Mouse (Mus musculus): ENCODE measurements at regions not wholly inside any gene's neighbourhood (a gene's known extent, or its start where the extent isn't known, plus 50 kb on each side); places are given as distances from the start of the nearest gene placed in this dataset.
A peak's percentile ranks its signal among the peaks of the same experiment; 100 is the strongest.
"Not testable (repeated sequence)": the region's sequence is repeated elsewhere in the genome, so short reads cannot be mapped to it uniquely, and the experiment has no call there.

DNA sequence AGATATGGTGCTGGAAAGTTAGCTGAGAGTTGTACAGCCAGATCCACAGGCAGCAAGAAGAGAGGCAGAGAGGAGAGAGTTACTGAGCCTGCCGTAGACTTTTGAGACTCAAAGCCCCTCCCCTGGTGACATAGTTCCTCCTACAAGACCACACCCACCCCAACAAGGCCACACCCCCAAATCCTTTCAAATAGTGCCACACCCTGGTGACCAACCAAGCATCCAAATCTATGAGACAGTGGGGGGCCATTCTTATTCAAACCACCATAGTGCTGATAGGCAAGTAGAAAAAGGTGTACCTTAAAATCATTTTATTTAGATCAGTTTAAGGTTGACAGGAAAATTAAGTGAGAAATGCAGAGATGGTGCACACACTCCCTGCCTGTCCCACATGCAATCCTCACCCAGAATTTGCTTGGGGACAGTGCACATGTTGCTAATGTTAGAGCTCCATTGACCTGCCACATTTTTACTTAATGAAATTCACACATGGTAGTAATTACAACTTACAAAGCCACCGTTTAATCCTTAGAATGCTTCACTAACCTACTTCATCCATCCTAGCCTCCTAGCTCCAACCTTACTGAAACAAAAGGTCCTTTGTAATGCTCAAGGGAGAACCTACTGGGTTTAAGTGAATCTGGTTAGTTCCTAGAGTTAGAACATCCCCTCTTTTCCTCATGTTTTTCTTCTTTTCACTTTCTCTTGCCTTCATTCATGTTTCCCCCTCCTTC, 86.5 kb downstream of the Phlda1 start:
- DNase-seq, result no peak

DNA sequence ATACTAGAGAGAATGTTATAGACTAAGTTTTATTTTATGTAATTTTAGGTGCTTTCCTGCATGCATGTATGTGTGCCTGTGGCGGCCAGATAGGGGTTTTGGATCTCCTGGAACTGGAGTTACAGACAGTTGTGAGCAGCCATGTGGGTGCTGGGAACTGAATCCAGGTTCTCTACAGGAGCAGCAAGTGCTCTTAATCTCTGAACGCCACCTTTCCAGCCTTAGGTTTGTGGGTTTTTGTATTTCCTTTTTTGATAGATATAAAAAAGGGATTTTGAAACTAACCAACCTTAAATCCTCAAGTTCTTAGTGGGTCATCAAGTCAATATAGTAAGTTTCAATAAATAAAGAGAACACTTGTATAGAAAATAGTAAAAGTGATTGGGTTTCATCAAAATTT, 87.2 kb downstream of the Phlda1 start:
- DNase-seq, result no peak

DNA sequence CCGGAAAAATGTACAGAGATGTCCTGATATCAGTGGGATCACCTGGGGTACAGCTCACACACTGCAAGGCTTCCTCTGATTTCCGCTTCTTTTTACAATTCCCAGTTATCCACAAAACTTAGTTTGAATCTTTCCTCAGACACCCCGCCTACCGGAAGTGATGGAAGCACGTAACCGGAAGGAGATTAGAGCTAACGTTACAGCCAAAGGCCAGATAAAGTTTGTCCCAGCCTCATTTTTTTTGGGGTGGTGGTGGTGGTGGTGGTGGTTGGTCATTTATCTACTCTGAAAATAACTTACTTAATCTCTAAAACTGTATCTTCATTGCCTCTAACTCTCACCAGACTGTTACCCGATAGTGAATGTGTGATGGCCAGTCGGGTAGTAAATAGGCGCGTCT, 88.1 kb downstream of the Phlda1 start:
- no peak for DNase-seq

DNA sequence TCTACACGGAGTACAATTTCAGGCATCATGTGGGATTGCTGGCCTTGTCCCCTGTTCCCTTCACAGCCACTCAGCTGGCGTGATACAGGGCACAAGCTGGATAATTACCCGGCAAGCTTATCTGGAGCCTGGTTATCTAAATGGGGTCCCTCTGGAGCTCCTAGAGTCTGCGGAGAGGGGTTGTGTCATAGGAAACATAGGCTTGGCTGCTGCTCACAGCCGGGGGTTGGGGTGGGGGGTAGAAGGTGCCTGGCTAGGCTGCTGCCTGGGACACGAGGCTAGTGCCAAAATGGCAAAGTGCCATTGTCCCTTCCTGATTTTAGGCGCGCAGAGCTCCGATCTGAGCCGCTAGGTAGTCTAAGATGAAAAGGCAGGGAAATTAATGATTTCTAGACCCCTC, 88.6 kb downstream of the Phlda1 start:
- no peak for DNase-seq

DNA sequence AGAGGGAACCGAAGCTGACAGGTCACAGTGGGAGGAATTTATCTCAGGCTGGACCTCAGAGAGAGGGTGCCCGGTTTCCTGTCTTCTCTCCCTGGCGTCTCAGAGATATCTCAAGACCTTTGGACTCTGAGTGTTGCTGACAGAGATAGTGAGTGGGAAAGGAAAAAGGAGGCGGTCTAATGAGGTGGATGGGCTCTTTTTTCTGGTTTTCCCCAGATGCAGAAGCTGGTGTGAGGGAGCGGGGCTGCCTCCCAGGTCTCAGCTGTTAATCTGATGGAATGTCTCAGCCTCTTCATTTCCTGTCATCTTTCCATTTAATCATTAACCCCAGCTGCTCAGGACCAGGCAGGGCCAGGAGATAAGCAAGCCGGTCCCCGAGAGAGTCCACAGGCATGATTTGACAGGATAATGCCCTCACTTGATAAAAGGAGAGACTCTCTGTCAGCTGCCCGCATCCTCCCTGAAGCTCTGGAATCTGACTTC, 89.5 kb downstream of the Phlda1 start:
- DNase-seq, result no peak

DNA sequence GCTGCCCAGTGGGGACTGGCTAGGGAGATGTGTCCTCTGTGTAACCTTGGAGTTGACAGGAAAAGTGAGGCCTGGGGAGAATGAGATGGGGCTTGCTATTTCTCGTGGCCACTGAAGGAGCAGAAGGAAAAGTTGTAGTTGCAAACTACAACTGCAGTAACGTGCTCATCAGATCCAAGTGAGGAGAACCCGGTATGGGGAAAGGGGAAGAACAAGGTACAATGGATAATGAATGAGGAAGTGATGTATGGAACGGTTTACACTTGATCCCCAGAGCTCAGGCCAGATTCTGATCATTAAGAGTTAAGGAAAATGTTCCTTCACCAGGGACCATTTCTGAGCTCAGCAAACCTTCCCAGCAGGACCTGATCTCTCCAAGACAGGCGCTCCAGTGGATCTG, 92.6 kb downstream of the Phlda1 start:
- no peak for DNase-seq

DNA sequence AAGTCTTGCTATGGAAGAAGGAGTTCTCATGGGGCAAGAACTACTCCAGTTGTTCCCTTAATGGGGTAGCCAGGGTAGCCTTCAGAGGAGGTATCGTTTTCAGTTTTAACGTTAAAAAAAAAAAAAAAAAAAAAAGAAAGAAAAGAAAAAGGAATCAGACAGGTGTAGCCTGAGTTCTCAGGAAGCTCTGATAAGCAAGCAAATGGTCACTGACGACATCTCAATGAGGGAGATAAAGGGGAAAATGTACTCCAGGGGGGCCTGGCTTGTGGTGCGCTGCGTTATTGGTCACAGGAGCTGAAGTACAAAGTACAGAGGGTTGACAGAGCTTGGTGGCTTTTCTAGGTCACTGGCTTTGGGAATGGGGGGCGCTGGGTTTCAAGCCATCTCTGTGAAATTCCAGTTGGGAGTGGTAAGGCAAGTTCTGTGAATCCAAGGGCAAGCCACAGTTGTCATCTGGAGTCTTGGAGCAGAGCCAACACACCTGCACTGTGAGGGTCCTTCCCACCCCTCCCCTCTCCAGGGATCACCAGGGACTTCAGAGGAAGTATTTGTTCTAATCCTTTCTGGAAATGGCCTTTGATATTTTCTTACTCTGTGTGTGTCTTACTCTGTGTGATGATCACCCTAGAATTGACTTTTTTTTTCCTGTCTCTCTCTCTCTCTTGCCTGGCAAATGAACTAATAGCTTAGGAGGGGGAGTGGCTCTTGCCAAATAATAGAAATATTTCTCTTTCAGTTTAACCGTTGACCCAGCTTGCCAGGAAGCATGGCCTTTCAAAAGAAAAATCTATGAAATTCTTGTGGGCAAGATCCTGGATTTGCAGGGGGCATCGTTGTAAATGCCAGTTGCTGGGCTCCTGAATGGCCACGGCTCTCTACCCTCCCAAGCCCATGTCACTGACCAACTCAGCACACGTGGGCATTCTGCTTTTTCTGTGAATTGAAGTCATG, 93.5 kb downstream of the Phlda1 start:
- DNase-seq, result no peak

DNA sequence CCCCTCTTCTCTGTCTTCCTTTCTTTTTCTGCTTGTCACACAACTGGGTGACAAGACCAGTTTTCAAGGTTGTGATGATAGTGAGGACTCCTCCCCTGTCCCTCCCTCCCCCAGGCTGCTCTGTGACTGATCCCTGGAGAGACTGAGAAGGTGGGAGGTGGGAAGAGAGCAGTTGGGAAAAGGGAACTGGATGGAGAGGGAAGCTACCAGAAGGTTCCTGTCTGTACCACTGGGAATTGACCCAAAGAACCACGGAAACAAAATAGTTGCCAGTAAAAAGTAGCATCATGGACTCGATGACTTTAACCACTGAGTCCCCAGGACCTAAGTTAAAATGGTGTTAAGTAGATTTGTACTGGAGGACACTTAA, 94.2 kb downstream of the Phlda1 start:
- DNase-seq, result no peak

DNA sequence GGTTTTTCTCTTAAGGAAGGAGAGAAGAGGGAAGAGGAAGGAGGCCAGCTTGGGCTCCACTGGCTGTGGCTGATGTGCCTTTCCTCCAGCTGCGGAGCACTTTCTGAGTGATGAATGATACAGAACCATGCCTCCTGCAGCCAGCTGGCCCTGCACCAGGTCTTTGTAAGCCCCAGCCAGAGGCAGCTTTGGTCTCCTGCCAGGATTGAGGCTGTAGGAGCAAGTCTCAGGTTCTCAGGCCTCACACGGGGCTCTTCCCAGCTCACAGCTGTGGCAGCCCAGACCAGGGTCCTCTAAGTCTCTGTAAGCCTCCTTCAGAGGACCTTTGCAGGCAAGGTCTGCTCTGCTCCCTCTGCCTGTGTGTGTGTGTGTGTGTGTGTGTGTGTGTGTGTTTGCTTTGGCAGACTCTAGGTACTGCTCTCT, 94.6 kb downstream of the Phlda1 start:
- DNase-seq, result no peak

DNA sequence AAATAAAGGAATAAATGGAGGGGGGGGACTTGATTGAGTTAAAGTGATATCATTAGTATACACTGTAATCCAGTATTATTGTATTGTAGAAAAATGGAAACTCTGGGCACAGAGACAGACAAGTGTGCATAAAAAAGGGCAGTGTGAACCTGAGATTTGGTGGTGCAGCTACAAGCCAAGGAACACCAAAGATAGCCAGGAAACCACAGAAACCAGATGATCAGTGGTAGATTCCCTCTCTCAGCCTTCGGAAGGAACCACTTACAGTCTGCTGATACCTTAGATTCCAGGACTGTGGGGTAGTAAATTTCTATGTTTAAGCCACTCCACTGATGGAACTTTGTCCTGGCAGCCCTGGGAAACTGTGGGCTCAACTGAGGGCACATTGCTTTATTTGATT, 97.1 kb downstream of the Phlda1 start:
- DNase-seq, result no peak

DNA sequence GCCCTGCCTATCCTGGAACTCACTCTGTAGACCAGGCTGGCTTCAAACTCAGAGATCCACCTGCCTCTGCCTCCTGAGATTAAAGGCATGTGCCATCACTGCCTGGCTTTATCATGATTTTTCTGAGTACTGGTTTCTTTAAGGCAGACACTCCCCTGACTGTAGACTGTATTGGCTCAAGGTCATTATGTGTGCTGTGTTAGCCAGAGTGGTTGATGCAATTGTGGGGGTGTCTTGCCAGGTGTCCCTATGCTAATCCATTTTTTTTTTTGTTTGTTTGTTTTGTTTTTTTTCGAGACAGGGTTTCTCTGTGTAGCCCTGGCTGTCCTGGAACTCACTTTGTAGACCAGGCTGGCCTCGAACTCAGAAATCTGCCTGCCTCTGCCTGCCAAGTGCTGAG, 101.3 kb downstream of the Phlda1 start:
- DNase-seq, result not testable (repeated sequence)

DNA sequence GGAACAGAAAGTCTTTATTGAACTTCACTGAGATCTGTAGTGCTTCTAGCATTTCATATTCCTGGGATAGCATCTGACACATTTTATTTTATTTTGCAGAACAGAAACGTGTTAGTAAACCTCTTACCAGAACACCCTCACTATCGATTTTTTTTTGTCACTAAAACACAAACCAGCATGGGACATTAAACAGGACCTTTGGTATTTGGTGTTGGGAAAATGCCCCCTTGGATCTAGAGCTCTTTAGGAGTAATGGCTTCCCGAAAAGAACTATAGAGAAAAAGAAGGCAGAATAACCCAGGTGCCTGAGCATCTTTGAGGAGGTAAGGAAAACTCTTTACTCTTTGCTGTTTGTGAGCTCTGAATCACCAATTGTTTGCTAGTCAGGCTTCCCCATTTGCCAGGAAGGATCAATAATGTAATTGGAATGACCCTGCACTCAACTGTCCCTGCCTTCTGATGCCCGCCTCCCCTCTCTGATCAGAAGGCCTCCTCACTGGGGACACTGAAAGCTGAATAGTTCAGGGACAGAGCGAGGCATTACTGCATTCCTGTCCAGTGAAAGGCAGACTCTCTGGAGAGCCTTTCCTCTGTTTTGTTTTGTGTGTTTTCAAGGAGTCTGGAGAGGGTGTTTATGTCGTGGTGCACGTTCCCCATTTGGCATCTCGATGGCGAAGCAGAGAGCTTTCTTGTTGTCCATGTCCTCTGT, 102.5 kb downstream of the Phlda1 start:
- DNase-seq, result no peak

DNA sequence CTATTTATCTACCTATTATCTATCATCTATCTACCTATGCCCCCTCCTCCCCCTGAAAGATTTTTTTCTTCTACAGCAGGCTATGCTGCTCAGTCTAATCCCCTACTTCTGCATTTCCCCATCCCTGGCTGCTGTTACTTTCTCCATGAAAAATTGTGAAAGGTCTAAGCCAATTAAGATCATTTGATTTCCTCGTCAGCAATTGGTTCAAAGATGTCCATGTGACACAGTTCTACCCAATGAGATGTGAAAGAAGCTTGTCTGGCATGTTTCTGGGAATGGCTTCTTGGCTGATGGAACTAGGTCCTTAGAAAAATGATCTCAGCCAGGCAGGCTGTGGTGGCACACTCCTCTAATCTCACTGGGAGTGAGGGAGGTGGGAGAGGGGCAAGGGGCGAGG, 103.8 kb downstream of the Phlda1 start:
- DNase-seq, result no peak

DNA sequence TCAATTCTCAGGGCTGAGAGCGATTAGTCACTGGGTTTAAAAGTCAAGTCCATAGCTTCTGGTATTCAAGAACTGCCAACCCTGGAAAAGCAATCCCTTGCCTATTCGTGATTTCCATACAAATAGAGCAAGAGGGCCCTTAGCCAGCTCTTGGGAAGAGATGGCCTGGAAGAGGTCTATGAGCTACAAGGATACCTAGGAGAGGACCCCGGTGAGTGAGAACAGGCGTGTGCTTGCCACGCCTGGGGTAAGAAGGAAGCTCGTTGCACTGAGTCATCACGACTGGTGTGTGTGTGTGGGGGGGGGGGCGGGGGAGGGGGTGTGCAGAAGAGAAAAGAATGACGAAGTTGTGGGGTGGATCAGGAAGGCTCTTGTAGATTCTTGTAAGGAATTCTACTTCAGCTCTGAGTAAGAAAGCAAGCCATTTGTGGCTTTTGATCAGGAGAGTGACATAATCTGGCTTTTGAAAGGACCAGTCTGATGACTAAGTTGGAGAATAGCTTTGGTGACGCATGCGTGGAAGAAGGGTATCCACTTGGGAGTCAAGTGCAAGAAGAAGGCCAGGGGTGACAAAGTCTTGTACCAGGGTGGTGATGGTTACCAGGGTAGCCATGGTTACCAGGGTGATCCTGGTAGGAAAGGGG, 113.7 kb downstream of the Phlda1 start:
- no peak for DNase-seq

DNA sequence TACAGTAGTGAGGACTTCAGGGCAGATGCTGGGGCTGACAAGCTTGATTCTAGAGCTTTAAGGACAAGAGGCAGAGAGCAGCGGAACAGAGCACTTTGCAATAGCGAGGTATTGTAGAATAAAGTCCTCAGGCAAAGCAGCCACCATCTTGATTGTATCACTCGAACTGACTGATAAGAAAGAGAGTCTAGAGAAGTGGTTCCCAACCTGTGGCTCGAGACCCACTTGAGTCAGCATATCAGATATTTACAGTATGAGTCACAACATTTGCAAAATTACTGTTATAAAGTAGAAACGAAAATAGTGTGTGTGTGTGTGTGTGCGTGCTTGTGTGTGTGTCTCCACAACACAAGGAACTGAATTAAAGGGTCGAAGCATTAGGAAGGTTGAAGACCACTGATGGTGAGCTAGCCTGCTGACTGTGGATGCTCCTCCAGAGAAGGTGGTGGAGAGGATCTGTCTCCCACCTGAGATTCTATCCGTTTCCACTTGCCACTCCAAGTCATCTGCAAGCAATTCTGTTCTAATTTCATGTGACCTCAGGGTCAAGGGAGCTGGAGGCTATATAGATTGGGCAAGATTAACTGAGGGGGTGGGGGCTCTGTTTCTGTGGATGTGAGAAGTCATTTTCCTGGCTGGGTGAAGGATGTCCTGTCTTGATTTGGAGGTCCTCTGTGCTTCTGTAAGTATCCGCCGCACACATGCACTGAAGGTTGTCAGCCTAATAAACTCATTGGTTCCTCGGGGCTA, 115.0 kb downstream of the Phlda1 start:
- no peak for DNase-seq

DNA sequence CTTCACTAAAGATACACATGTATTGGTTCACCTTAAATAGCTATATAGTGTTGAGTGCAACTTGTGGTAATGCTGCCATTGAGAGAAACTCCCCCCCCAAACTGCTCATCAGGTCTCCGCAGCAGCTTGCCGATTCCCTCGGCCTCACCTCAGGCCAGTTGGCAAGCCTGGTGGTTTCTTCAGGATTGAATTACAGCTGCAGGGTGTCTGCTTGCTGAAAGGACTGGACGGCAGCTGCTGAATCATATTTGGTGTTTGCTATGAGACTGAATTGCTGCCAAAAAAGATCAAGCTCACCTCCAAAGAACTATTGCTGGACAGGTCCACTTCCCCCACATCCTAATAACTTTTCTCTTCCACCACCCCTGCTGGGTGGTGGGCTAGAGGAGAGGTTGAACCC, 116.7 kb downstream of the Phlda1 start:
- no peak for DNase-seq

DNA sequence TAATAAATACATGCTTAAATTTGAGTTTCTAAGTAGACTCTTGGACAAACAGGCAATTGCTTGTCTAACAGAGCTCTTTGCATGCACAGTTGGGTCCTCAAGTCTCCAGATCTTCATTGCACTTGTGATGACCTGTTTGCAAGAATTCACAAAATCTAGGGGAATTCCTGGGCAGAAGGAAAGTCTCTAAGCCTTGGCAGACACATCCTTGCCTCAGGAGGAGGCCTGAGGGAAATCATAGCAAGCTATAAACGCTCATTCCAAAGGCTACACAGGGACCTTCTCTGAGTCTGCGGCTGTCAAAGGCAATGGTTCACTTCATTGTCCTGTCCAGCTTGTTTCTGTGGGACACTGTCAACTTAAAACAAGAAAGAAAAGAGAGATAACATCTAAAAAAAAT, 117.9 kb downstream of the Phlda1 start:
- DNase-seq, result no peak

DNA sequence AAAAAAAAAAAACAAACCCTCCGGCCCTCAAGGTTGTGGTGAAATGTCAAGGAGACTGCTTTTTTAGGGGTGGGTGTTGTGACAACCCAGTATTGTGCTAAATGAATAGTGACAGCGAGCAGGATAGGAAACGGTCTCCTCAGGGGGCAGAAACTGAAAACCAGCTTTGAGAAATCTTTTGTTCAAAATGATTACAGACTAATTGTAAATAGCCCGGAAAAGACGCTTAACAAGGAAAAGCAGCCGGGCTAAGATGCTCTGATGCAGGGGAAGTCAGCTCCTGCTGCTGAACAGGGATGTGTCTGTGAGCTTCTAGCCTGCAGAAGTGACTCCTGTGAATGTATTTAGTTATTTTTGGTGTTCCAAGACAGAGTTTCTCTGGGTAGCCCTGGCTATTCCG, 118.5 kb downstream of the Phlda1 start:
- DNase-seq, result no peak

DNA sequence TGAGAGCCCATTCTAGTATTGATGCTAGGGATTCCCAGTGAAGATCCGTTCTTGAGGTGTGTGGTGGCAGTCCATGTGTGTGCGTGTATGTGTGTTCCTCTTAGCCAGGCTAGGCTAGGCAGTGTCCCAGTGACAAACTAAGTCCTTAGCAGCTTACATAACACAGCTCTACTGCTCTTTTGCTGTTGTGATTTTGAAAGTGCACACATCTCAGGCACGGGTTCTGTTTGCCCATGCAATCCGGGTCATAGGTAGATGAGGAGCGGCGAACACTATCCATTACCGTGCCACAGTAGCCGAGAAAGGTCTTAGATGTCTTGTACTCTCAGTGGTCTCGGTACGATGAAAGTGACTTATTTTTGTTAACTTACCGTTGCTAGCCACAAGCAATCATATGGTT, 119.5 kb downstream of the Phlda1 start:
- no peak for DNase-seq

DNA sequence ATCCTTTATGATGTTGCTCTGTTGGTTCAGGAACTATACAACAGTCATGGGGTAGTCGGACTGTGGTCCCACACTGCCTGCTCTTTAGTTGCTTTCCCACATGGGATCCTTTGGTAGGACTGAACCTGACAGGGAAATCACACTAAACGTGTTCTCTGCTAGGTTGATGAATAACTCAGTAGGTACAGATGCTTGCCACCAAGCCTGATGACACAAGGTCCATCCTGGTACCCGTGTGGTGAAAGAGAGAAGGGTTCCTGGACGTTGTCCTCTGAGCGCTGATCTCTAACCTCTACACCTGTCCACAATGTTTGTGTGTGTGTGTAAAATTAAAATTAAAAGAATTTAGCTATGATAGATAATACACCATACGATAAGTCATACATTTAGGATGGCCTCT, 119.9 kb downstream of the Phlda1 start:
- DNase-seq, result no peak

DNA sequence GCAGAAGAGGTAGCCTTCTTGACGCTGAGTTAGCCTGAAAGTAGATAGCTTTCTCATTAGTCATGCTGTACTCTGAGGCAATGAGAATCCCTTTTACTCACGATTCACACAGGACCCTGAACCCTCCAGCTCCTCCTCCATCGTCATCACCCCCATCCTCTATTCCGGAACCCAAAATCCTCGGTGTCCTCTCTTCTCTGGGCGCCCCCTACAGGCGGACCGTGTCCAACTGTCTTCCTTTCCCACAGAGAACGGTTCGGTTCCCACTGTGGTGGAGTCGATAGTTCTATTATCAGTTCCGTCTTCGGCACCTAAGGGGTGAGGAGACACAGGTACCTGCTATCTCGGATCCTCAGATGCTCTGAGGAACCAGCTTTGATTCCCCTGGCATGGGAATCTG, 130.2 kb downstream of the Phlda1 start:
- DNase-seq, result peak; percentile 1

DNA sequence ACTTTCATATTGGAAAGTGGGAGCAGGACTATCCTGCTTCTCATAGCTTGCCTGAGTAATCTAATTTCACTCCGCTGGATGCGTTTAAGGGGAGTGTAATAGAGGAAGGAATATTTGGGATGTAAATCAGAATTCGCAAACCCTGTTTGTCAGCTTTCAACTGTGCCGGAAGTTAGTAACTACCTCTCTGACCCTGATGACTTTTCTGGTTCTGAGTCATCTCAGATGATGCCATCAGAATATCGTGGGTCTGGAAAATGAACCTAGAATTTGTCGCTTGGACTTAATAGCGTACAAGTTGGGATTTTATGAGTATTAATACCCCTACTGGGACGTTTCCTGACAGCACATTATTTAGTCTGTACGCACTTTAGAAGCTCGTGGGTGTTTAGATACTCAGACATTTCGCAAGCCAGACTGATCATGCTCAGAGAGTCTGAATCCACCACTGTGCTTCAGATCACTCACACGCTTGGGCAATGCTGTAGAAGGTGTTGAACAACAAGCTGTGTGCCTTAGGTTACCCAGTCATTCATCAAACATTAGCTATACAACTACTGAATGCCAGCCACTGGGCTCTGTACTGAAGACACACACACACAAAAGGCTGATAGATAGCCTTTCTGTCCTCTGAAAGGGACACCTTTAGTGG, 131.1 kb downstream of the Phlda1 start:
- no peak for DNase-seq
